Mouse (Mus musculus): ENCODE results near the gene Fndc3b. TPM values are rescaled to one million over a fixed set of nuclear protein-coding genes. Genes with fewer than 3 reads are reported as not detected.
A peak's percentile ranks its signal among the peaks of the same experiment; 100 is the strongest.

Fndc3b gene
- polyA plus RNA-seq (2021), result 153 TPM

DNA sequence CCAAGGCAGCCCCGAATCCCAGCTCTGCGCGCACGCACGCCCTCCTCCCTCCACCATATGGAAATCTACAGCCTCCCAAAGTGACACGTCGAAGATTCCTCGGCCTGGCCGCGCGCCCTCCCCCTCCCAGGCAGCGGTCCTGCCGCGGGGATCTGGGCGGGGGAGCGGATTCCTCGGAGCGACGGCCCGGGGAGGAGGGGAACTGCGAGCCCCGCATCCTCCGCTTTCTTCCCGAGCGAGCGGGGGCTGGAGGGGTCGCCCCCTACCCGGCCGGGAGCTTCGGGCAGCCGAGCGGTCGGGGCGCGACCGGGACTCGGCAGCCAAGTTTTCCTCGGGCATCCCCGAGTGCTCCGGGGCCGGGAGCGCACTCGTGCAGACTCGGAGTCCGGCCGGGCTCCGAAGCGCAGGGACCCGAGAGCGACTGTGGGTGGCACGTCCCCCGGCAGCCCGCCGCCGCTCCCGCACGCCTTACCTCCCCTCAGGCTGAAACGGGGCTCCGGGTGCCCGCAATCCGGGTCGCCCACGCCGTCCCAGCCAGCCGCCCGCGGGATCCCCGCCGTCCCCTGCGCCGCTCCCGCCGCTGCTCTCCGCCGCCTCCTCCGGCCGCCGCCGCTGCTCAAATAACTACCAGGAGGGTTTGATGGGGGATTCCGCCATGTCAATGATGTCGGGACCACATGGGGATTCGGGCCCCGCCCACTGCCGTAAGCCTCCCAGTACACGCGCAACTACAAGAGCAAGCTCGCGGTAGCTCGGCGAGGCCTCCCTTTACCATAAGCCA, at the start of gene Fndc3b:
Gene Fndc3b (minus strand): TSS at position 660 of the 781 bp plus-strand sequence.
- TF ChIP-seq CTCF (IDR thresholded peaks at IDR 0.05), result no peak
- CTCF ChIA-PET, result interaction anchor here (0.6 to 2.0 kb wide), 5 partner anchors 14 to 198 kb away, joined by 3 to 5 read pairs (median 3); no protein-coding TSS in a partner anchor
- in situ Hi-C loops (cut with MboI; ENCODE audit: low pct_unique_long_range_greater_than_20kb), result loop anchor here (5.0 to 10.0 kb wide), 2 partner anchors 151 to 394 kb away; no protein-coding TSS in a partner anchor

DNA sequence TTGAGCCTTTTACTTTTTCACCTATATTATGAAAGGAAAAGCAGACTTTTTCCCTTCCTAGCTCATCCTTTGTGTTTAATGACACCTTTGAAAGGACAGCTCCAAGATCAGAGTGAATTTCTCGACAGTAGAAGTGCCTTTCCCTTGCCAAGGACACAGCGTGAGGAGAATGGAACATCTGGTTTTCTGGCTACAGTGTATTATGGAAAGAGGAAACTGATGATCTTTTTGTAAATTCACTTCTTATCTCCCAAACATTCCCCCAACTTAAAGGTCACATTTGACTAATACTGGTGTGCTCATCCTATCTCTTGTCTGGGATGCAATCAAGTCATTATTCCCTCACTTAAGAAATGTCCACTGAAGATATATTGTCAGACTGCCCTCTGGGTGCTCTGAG, 49.2 kb upstream of the Fndc3b start:
- CTCF ChIA-PET, result interaction anchor here (0.7 to 2.2 kb wide), 4 partner anchors 8 to 42 kb away, joined by 3 to 8 read pairs (median 3); no protein-coding TSS in a partner anchor
- in situ Hi-C loops (cut with MboI; ENCODE audit: low pct_unique_long_range_greater_than_20kb), result no loop called here
- DNase-seq (ENCODE audit: low read depth, low spot score) (no peak), ATAC-seq (no peak)
- no peaks in the 10 kb centered on the region for H3K27me3 ChIP-seq
- POLR2A ChIA-PET, result no interaction called here
- no peak for TF ChIP-seq CTCF (IDR thresholded peaks at IDR 0.05)

More for the DNA sequence above, at the start of gene Fndc3b:
- DNase-seq (ENCODE audit: low read depth, low spot score) (no peak), ATAC-seq (peak; percentile 68)
- H3K27me3 ChIP-seq, result no peaks in the 10 kb centered on the region
- POLR2A ChIA-PET, result interaction anchor here (0.7 to 1.3 kb wide), 9 partner anchors 13 to 398 kb away, joined by 3 to 6 read pairs (median 3); partner anchors contain the start of gene Pld1

GRCm38 (mm10) chr3:27758976-27759375, 47.9 kb upstream of the Fndc3b start:
- ChIA-PET CTCF (interaction anchor here (1.1 to 2.2 kb wide), 3 partner anchors 10 to 25 kb away, joined by 3 to 8 read pairs (median 3); no protein-coding TSS in a partner anchor), POLR2A (no interaction called here)
- in situ Hi-C loops (cut with MboI; ENCODE audit: low pct_unique_long_range_greater_than_20kb), result no loop called here
- ATAC-seq (no peak), DNase-seq (ENCODE audit: low read depth, low spot score) (no peak)
- H3K27me3 ChIP-seq, result no peaks in the 10 kb centered on the region
- no peak for TF ChIP-seq CTCF (IDR thresholded peaks at IDR 0.05)

DNA sequence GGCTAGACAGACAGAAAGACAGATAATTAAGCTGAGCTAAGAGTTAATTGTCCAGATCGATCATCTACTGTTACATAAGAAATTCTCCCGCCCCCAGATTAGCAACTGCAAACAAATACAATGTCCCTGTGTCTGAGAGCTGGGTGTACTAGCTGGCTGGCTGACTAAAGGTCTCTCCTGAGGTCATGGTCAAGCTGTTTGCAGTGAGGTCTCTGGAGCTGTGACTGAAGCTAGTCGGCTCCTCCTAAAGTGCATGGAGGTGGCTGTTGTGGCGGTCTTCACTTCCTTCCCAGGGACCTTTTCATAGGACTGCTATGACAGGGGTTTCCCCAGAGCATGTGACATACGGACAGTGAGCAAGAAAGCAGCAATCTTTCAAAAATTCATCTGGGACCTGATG, 40.5 kb upstream of the Fndc3b start:
- DNase-seq (ENCODE audit: low read depth, low spot score), result no peak
- no peaks in the 10 kb centered on the region for H3K27me3 ChIP-seq
- no peak for ATAC-seq

DNA sequence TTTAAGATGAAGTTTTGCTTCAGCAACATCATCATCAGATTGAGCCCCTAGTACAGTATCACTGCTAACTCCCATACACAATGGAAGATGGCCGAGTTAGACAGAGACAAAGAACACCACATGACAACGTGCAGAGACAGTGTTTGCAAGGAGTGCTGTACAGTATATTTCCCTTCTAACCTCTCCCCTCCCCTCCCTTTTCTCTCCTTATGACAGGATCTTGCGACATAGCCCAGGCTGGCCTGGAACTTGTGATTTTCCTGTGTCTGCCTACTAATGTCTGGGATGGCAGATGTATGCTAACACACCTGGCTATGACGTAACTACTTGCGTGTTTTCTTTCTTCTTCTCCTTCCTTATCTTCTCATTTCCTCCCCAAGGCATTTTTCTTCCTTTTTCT, 40.0 kb upstream of the Fndc3b start:
- no peak for TF ChIP-seq CTCF (IDR thresholded peaks at IDR 0.05)
- CTCF ChIA-PET, result interaction anchor here (0.9 kb wide), 1 partner anchor 12 kb away, joined by 3 read pairs; no protein-coding TSS in a partner anchor
- DNase-seq (ENCODE audit: low read depth, low spot score), result no peak
- in situ Hi-C loops (cut with MboI; ENCODE audit: low pct_unique_long_range_greater_than_20kb), result no loop called here
- no peak for ATAC-seq
- no peaks in the 10 kb centered on the region for H3K27me3 ChIP-seq
- POLR2A ChIA-PET, result no interaction called here

More for the DNA sequence above, 40.5 kb upstream of the Fndc3b start:
- in situ Hi-C loops (cut with MboI; ENCODE audit: low pct_unique_long_range_greater_than_20kb), result no loop called here
- CTCF ChIA-PET, result interaction anchor here (0.9 kb wide), 1 partner anchor 12 kb away, joined by 3 read pairs; no protein-coding TSS in a partner anchor
- POLR2A ChIA-PET, result no interaction called here
- no peak for TF ChIP-seq CTCF (IDR thresholded peaks at IDR 0.05)

GRCm38 (mm10) chr3:27745651-27746050, 34.5 kb upstream of the Fndc3b start:
- in situ Hi-C loops (cut with MboI; ENCODE audit: low pct_unique_long_range_greater_than_20kb), result no loop called here
- ATAC-seq, result no peak
- no peak for TF ChIP-seq CTCF (IDR thresholded peaks at IDR 0.05)
- DNase-seq (ENCODE audit: low read depth, low spot score), result no peak
- POLR2A ChIA-PET, result no interaction called here
- CTCF ChIA-PET, result interaction anchor here (1.2 to 1.4 kb wide), 2 partner anchors 9 to 34 kb away, joined by 3 read pairs; no protein-coding TSS in a partner anchor
- H3K27me3 ChIP-seq, result no peaks in the 10 kb centered on the region

DNA sequence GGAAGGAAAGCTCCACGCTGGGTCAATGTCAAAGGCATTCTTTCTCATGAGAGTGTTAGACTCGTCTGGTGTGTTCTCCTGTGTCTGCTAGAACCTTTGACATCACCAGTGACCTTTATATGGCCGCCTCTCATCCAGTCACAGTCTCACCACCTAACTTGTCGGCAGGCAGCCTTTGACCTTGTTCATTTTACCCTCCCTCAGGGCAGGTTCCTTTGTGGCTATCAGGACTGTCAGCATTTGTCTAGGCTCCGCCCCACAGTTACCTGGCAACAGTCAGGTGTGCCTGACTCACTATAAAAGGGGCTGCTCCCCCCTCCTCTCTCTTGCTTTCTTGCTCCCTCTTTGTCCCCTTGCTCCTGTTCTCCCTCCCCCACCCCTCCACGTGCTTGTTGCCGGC, 33.6 kb upstream of the Fndc3b start:
- DNase-seq (ENCODE audit: low read depth, low spot score) (no peak), ATAC-seq (no peak)
- no peak for TF ChIP-seq CTCF (IDR thresholded peaks at IDR 0.05)
- in situ Hi-C loops (cut with MboI; ENCODE audit: low pct_unique_long_range_greater_than_20kb), result no loop called here
- ChIA-PET POLR2A (no interaction called here), CTCF (no interaction called here)
- no peaks in the 10 kb centered on the region for H3K27me3 ChIP-seq

- DNase-seq (ENCODE audit: low read depth, low spot score) (no peak), ATAC-seq (no peak)
- CTCF ChIA-PET, result interaction anchor here (0.9 kb wide), 1 partner anchor 12 kb away, joined by 3 read pairs; no protein-coding TSS in a partner anchor
- no peak for TF ChIP-seq CTCF (IDR thresholded peaks at IDR 0.05)
- H3K27me3 ChIP-seq, result no peaks in the 10 kb centered on the region
- POLR2A ChIA-PET, result no interaction called here
- in situ Hi-C loops (cut with MboI; ENCODE audit: low pct_unique_long_range_greater_than_20kb), result no loop called here
Measured at GRCm38 (mm10) chr3:27743271-27744145, 32.4 kb upstream of the Fndc3b start.

GRCm38 (mm10) chr3:27742124-27742523, 31.0 kb upstream of the Fndc3b start:
- no peak for TF ChIP-seq CTCF (IDR thresholded peaks at IDR 0.05)
- DNase-seq (ENCODE audit: low read depth, low spot score) (no peak), ATAC-seq (no peak)
- ChIA-PET CTCF (no interaction called here), POLR2A (no interaction called here)
- H3K27me3 ChIP-seq, result no peaks in the 10 kb centered on the region
- in situ Hi-C loops (cut with MboI; ENCODE audit: low pct_unique_long_range_greater_than_20kb), result no loop called here

- in situ Hi-C loops (cut with MboI; ENCODE audit: low pct_unique_long_range_greater_than_20kb), result no loop called here
- no peaks in the 10 kb centered on the region for H3K27me3 ChIP-seq
- POLR2A ChIA-PET, result no interaction called here
- CTCF ChIA-PET, result no interaction called here
- no peak for DNase-seq (ENCODE audit: low read depth, low spot score)
- no peak for TF ChIP-seq CTCF (IDR thresholded peaks at IDR 0.05)
- no peak for ATAC-seq
Measured at GRCm38 (mm10) chr3:27740136-27740535, 29.0 kb upstream of the Fndc3b start.

All from Patski (cell line).